Mouse (Mus musculus): ENCODE measurements around the gene Mta3. TPM values are rescaled to one million over a fixed set of nuclear protein-coding genes. Genes with fewer than 3 reads are reported as not detected.

The Mta3 gene
- polyA plus RNA-seq, 1 experiment from 2014 or later: 43.8 TPM

DNA sequence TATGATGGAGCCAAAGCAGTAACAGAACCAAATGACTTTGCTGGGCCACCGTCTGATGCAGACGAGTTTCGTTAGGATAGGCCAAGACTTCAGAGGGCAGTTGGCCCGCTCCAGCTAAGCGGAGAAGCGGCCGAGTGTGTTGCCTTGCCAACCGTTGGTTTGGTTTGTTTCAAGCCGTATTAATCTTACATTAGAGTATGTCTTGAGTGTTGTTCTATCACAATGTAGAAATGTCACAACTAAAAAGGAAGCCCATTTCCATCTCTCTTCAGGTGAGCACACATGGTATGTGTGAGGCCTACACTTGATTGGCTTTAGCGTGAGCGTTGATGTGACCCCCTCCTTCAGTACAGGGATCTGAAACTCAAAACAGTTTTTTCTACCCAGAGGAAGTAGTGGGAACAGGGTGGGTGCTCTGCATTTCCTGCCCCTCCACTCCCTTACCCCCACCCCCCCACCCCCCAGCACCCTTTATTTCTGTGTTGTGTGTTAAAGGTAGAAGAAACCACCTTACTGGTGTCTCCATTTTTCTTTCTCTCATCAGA lies 93.6 kb downstream of the Mta3 start:
- no peak for ATAC-seq (ENCODE audit: insufficient read depth, low FRiP score, low read depth)
- no peak overlapping the region for H3K4me3 ChIP-seq (replicated peaks)
- WGBS: 89% methylated on average over 11 of the region's 11 CpGs

DNA sequence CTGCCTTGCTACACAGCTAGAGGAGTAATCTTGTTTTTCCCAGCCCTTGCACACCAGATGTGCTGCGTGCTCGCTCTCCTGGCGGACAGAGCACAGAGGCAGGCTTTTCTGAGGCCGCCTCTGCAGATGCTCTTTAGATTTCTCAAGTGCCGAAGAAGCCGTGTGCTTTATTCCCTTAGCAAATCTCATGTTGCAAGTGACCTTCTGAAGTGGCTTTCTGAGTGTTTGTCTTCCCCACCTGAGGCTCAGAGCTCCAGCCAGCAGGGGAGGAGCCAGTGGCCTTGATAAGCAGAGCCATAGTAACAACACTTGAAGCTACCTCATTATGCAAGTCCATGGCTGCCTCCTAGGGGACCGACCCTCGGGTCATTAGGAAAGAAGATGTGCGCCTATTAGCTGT lies 98.0 kb downstream of the Mta3 start:
- no peak overlapping the region for H3K27ac ChIP-seq
- no peaks in the 10 kb centered on the region for H3K4me1 ChIP-seq
- 0 out of 2 replicates have a peak, but pooled peaks cover 9% of the 10 kb centered on the region for H3K36me3 ChIP-seq
- WGBS: 73% methylated on average over 9 of the region's 9 CpGs
- no peak overlapping the region for H3K4me3 ChIP-seq (replicated peaks)
- H3K4me2 ChIP-seq: no peak overlapping the region
- H3K9ac ChIP-seq: no peak overlapping the region
- no peaks in the 10 kb centered on the region for H3K9me3 ChIP-seq
- no peak; the same call in 1 of the 2 replicates for ATAC-seq (ENCODE audit: insufficient read depth, low FRiP score, low read depth)
- H3K27me3 ChIP-seq (replicated peaks): no peaks in the 10 kb centered on the region

More for the DNA sequence above, 93.6 kb downstream of the Mta3 start:
- no peak overlapping the region for H3K4me2 ChIP-seq
- H3K27me3 ChIP-seq (replicated peaks): no peaks in the 10 kb centered on the region
- no peak overlapping the region for H3K27ac ChIP-seq
- 0 out of 2 replicates have a peak, but pooled peaks cover 8% of the 10 kb centered on the region for H3K36me3 ChIP-seq
- H3K9ac ChIP-seq: no peak overlapping the region
- no peaks in the 10 kb centered on the region for H3K4me1 ChIP-seq
- no peaks in the 10 kb centered on the region for H3K9me3 ChIP-seq

DNA sequence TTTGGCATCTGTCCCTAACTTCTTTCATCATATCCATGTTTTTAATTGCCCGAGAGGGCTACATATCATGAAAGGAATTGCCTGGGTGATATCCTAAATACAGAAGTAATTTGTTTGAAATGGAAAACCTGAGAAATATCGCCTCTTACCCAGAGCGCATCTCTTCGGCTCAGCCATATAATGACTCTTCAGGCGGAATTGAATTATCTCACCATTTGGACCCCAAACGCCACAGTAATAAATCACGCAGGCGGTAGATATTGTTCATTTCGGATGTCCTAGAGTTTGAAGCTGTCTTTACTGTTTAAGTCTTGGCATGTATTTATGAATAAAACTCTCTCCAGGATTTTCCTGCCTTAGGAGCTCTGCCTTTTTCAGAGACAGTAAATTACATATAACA lies 99.1 kb downstream of the Mta3 start:
- no peak overlapping the region for H3K4me2 ChIP-seq
- H3K9ac ChIP-seq: no peak overlapping the region
- no peaks in the 10 kb centered on the region for H3K4me1 ChIP-seq
- no peak for ATAC-seq (ENCODE audit: insufficient read depth, low FRiP score, low read depth)
- H3K36me3 ChIP-seq: 0 out of 2 replicates have a peak, but pooled peaks cover 9% of the 10 kb centered on the region
- no peak overlapping the region for H3K27ac ChIP-seq
- WGBS: 79% methylated on average over 9 of the region's 9 CpGs
- H3K4me3 ChIP-seq (replicated peaks): no peak overlapping the region
- no peaks in the 10 kb centered on the region for H3K27me3 ChIP-seq (replicated peaks)
- H3K9me3 ChIP-seq: no peaks in the 10 kb centered on the region

DNA sequence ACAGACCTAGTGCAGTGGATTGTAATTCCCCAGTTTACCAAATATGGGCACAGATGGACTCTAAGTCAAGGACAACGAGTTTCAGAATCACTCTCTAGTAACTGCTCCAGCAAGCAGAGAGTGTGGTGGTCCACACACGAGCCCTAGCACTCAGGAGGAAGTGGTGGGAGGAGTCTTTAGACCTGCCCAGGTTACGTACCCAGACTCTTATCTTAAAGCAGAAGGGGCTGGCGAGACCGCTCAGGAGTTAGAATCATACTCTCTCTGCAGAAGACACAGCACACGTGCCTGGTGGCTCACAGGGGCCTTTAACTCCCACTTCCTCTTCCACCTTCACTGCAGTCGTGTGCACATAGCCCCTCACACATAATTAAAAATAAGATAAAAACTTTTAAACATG lies 101.4 kb downstream of the Mta3 start:
- Histone ChIP-seq H3K9me3 (no peaks in the 10 kb centered on the region), H3K9ac (no peak overlapping the region), H3K27ac (no peak overlapping the region), H3K27me3 (replicated peaks) (no peaks in the 10 kb centered on the region), H3K4me3 (replicated peaks) (no peak overlapping the region), H3K4me2 (no peak overlapping the region), H3K36me3 (0 out of 2 replicates have a peak, but pooled peaks cover 11% of the 10 kb centered on the region), H3K4me1 (no peaks in the 10 kb centered on the region)
- ATAC-seq (ENCODE audit: insufficient read depth, low FRiP score, low read depth): no peak
- 59% methylated on average over 7 of the region's 7 CpGs for WGBS

DNA sequence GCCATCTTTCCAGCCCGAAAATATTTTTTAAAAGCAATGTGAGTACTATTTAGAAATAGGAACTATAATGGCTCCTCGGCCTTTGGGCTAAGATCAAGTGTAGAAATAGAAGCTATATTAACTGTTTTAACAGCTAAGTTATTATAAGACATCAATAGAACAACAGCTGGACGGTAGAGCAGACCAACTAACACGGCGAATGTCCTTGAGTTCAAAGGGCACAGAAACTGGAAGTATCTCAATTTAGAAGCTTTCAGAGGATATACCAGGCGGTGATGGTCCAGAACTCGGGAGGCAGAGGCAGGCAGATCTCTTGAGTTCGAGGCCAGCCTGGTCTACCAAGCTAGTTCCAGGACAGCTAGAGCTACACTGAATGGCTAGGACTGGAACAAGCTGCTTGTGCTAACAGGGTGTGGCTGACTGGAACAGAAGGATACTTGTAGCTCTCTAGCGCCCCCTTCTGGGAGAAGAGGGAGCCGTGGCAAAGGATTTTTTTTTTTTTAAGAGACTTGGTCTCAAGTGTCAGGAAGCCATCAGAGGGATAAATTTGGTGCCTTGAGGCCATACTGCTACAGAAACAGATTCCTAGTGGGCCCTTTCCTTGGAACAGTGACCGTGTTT lies 101.9 kb downstream of the Mta3 start:
- Histone ChIP-seq H3K4me3 (replicated peaks) (no peak overlapping the region), H3K27me3 (replicated peaks) (no peaks in the 10 kb centered on the region), H3K4me2 (no peak overlapping the region), H3K27ac (no peak overlapping the region), H3K36me3 (0 out of 2 replicates have a peak, but pooled peaks cover 11% of the 10 kb centered on the region), H3K9ac (no peak overlapping the region), H3K4me1 (no peaks in the 10 kb centered on the region), H3K9me3 (no peaks in the 10 kb centered on the region)
- 75% methylated on average over 11 of the region's 11 CpGs for WGBS
- ATAC-seq (ENCODE audit: insufficient read depth, low FRiP score, low read depth): no peak

DNA sequence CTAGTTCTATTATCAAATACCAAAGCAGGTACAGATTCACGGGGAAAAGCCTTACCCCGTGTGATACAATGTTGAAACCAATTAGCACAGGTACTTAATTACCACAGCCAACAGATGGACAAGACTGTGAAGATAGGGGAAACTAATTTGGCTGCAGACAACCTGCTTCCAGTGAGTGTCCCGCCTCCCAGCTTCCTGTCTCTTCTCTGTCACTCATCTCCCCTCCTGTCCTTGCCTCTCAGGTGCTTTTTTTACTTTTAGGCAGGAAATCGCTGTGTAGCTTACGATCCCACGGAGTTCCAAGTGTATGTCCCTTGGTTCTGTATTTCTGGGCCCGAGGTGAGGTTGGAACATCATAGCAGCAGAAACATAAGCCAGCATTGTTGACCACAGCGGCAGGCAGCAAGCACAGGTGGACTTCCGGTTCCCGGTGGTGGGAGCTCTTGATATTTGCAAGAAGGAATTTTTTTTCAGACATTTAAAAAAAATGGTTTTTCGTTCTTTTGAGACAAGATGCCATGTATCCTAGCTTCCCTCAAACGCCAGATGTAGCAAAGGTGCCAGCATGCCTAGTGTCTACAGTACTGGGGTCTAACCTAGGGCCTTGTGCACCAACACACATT lies 102.6 kb downstream of the Mta3 start:
- WGBS: 94% methylated on average over 12 of the region's 12 CpGs
- no peak for ATAC-seq (ENCODE audit: insufficient read depth, low FRiP score, low read depth)

DNA sequence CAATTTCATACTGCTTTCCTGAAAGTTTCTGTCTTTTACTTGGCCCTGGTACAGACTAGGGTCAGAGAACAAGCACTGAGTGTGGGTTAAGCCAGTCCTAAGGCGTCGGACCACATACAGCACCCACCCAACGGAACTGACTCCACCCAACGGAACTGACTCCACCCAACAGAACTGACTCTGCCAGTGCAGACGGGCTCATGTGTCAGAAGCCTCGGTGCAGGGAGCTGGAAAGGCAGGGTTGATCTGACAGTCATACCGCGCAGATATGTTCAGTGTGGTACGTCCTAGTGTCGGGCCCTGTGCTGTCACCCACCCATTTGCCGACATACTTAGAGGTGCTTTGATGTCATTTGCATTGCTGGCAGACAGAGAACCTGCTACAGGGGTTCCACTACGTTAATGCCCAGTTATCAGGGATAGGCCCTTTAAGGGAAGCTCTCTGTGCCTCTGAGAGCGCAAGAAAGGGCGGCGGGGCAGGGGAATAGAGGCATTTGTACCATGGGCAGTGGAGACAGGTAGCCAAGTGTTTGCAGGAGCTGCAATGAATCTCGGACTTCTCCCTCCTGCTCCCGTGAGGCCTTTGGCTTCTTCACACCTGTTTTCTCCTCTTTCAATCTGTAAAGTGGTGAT lies 103.3 kb downstream of the Mta3 start:
- Histone ChIP-seq H3K4me1 (no peaks in the 10 kb centered on the region), H3K4me2 (no peak overlapping the region), H3K4me3 (replicated peaks) (no peak overlapping the region), H3K9ac (no peak overlapping the region), H3K9me3 (no peaks in the 10 kb centered on the region), H3K27ac (no peak overlapping the region), H3K36me3 (0 out of 2 replicates have a peak, but pooled peaks cover 9% of the 10 kb centered on the region), H3K27me3 (replicated peaks) (no peaks in the 10 kb centered on the region)
- peak; percentile 72 for ATAC-seq (ENCODE audit: insufficient read depth, low FRiP score, low read depth)
- WGBS: 83% methylated on average over 17 of the region's 17 CpGs

More for the DNA sequence above, 102.6 kb downstream of the Mta3 start:
- no peaks in the 10 kb centered on the region for H3K27me3 ChIP-seq (replicated peaks)
- H3K4me1 ChIP-seq: no peaks in the 10 kb centered on the region
- no peak overlapping the region for H3K4me2 ChIP-seq
- H3K36me3 ChIP-seq: 0 out of 2 replicates have a peak, but pooled peaks cover 11% of the 10 kb centered on the region
- H3K9me3 ChIP-seq: no peaks in the 10 kb centered on the region
- H3K9ac ChIP-seq: no peak overlapping the region
- no peak overlapping the region for H3K4me3 ChIP-seq (replicated peaks)
- H3K27ac ChIP-seq: no peak overlapping the region

DNA sequence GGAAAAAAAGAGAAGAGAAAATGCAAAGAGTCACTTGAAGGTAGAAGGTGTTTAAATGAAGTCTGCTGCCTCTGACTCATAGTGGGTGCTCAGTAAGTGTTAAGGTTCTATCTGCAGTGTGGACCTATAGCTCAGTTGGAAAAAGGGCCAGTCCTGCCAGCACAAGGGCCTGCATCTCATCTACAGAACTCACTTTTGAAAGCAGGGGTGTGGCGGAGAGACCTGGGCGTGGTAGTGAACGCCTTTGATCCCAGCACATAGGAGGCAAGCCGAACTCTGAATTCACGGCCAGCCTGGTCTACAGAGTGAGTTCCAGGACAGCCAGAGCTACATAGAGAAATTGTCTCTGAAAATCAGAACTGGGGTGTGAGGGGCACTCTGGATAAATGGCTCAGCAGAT lies 104.3 kb downstream of the Mta3 start:
- Histone ChIP-seq H3K9me3 (no peaks in the 10 kb centered on the region), H3K4me3 (replicated peaks) (no peak overlapping the region), H3K9ac (no peak overlapping the region), H3K27me3 (replicated peaks) (no peaks in the 10 kb centered on the region), H3K36me3 (0 out of 2 replicates have a peak, but pooled peaks cover 9% of the 10 kb centered on the region), H3K27ac (no peak overlapping the region), H3K4me1 (no peaks in the 10 kb centered on the region), H3K4me2 (no peak overlapping the region)
- no peak for ATAC-seq (ENCODE audit: insufficient read depth, low FRiP score, low read depth)
- WGBS: 77% methylated on average over 5 of the region's 5 CpGs

DNA sequence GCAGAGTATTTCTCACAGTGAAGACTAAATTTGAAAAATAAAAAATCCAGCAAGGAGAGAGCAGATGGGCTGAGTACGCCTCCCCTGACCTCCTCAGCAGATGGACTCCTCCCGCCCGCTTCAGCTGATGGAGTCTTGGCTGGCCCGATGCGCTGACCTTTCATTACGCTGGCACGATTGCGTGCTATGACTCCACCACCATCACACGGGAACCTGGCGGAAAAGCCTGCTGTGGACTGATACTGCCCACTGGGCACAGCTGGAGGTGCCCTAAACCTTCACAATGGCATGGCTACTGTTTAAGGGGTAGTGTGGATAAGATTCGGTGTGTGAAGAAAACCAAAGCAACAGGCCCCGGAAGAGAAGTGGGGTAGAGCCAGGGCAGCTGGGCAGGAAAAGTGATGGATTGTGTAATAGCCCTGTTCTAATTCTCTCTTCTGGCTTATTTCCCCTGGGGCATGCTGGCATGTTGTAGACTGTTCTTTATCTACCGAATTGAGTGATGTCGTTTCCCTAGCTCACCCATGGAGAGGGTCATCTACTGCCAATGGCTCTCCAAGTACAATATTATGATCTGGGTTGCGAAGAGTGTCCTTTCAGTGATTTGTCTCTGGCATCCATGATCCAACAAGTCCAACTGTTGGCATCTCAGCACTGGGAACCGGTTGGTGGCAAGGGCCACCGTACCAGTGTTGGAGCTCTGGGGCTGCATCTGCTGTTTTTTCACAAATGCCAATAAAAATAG lies 106.4 kb downstream of the Mta3 start:
- H3K27me3 ChIP-seq (replicated peaks): no peaks in the 10 kb centered on the region
- no peaks in the 10 kb centered on the region for H3K9me3 ChIP-seq
- WGBS: 90% methylated on average over 17 of the region's 17 CpGs
- H3K4me2 ChIP-seq: no peak overlapping the region
- H3K36me3 ChIP-seq: peaks cover 2% of the 10 kb centered on the region; the same call in 1 of the 2 replicates
- H3K9ac ChIP-seq: no peak overlapping the region
- H3K4me1 ChIP-seq: no peaks in the 10 kb centered on the region
- no peak overlapping the region for H3K4me3 ChIP-seq (replicated peaks)
- ATAC-seq (ENCODE audit: insufficient read depth, low FRiP score, low read depth): no peak
- no peak overlapping the region for H3K27ac ChIP-seq

DNA sequence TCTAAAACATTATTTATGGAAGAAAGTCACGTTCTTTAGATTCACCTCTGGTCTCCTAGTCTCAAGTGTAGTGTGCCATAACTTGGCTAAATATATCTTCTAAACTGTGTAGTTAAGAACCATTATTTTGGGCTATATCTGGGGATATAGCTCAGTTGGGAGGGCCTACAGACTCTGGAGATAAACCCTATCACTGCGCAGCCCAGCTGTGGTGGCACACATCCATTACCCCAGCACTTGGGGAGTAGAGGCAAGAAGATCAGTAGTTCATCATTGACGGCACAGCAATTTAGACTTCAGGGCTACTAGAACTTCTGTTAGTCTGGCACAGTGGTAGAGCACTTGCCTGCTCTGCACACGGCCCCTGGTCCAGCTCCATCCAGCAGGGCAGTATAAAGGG lies 107.1 kb downstream of the Mta3 start:
- H3K4me3 ChIP-seq (replicated peaks): no peak overlapping the region
- WGBS: 92% methylated on average over 4 of the region's 4 CpGs

DNA sequence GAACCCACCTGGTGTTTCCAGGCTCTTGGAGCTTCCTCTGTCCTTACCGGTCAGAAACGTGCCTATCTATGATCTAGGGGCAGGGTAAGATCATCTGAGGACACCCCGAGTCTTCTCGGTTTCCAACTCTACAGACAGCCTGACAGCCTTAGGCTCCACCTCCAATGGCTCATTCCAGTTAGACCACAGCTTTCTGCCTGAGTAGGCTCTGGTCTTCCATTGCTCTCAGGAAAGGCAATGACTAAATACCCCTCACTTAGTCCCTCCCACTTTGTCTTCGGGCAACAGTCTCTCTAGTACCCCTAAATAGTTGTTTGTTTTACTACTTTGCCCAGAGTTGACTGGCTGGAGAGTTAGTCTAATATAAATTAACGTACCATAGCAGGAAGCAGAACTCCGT lies 111.0 kb downstream of the Mta3 start:
- Histone ChIP-seq H3K9ac (no peak overlapping the region), H3K4me1 (no peaks in the 10 kb centered on the region), H3K9me3 (no peaks in the 10 kb centered on the region), H3K4me2 (no peak overlapping the region), H3K36me3 (no peaks in the 10 kb centered on the region; the same call in 1 of the 2 replicates), H3K27ac (no peak overlapping the region), H3K27me3 (replicated peaks) (no peaks in the 10 kb centered on the region), H3K4me3 (replicated peaks) (no peak overlapping the region)
- ATAC-seq (ENCODE audit: insufficient read depth, low FRiP score, low read depth): no peak
- 71% methylated on average over 7 of the region's 7 CpGs for WGBS

More for the DNA sequence above, 107.1 kb downstream of the Mta3 start:
- ATAC-seq (ENCODE audit: insufficient read depth, low FRiP score, low read depth): no peak
- Histone ChIP-seq H3K9me3 (no peaks in the 10 kb centered on the region), H3K4me2 (no peak overlapping the region), H3K36me3 (peaks cover 2% of the 10 kb centered on the region; the same call in 1 of the 2 replicates), H3K9ac (no peak overlapping the region), H3K4me1 (no peaks in the 10 kb centered on the region), H3K27me3 (replicated peaks) (no peaks in the 10 kb centered on the region), H3K27ac (no peak overlapping the region)

Data from stomach, embryonic 15.5 days (tissue).